Mouse (Mus musculus) Patski (cell line): ENCODE measurements around the gene Llgl2. TPM values are rescaled to one million over a fixed set of nuclear protein-coding genes. Genes with fewer than 3 reads are reported as not detected.

Experiments used
- ATAC-seq: fragments of 100-300 bp; one replicate; pipeline ENCODE4 v1.8.0; 2021
- CTCF ChIA-PET: fragments of 350-600 bp; sonication (Branson Sonifier 250); formaldehyde crosslinking; loops from one replicate; lab custom pipeline; 2022; ENCODE audit warnings: inconsistent platforms; lab: Charles Lee
- POLR2A ChIA-PET: fragments of 350-600 bp; sonication (Branson Sonifier 250); formaldehyde crosslinking; loops from one replicate; lab custom pipeline; 2022; ENCODE audit warnings: antibody characterized with exemption, inconsistent platforms; lab: Charles Lee
- DNase-seq: peaks from one replicate; pipeline ENCODE4 v3.0.0-alpha.2; 2011; ENCODE audit warnings: low read depth, low spot score
- H3K27me3 ChIP-seq: fragments of 371-371 bp; one replicate; pipeline ENCODE4 v1.5.1; 2021
- CTCF ChIP-seq: fragments of 100-300 bp; IDR thresholded peaks from one replicate; pipeline ENCODE4 v1.5.1; 2021
- in situ Hi-C: fragments of 300-500 bp; cut with MboI; formaldehyde crosslinking; loops from 3 replicates; pipeline ENCODE4 v1.11.1; 2018; ENCODE audit warnings: low pct_unique_long_range_greater_than_20kb, mixed read lengths
- polyA plus RNA-seq: library from polyadenylated mRNA; unstranded; gene quantifications from one replicate; pipeline ENCODE4 v1.2.3, GENCODE M21; 2021

Llgl2 gene
- polyA plus RNA-seq, 1 experiment from 2014 or later = 163 TPM

GRCm38 (mm10) chr11:115817331-115817730, 6.5 kb upstream of the Llgl2 start:
- ChIA-PET CTCF (interaction anchor here (0.6 to 2.2 kb wide), 7 partner anchors 12 to 87 kb away, joined by 3 to 13 read pairs (median 4); no protein-coding TSS in a partner anchor), POLR2A (interaction anchor here (0.7 to 1.7 kb wide), 2 partner anchors 17 to 423 kb away, joined by 3 to 4 read pairs; no protein-coding TSS in a partner anchor)
- no peaks in the 10 kb centered on the region for H3K27me3 ChIP-seq
- in situ Hi-C loops = no loop called here
- TF ChIP-seq CTCF = no peak
- DNase-seq = no peak
- ATAC-seq = no peak

- POLR2A ChIA-PET = interaction anchor here (0.7 to 1.2 kb wide), 4 partner anchors 19 to 548 kb away, joined by 3 read pairs; no protein-coding TSS in a partner anchor
These were observed 3.8 kb upstream of the Llgl2 start for GRCm38 (mm10) chr11:115819915-115820623.

GRCm38 (mm10) chr11:115821001-115821400, 2.8 kb upstream of the Llgl2 start:
- POLR2A ChIA-PET = interaction anchor here (0.8 to 1.1 kb wide), 3 partner anchors 23 to 63 kb away, joined by 3 read pairs; no protein-coding TSS in a partner anchor
- TF ChIP-seq CTCF = no peak
- no peak for DNase-seq
- no peaks in the 10 kb centered on the region for H3K27me3 ChIP-seq
- CTCF ChIA-PET = interaction anchor here (0.9 to 2.2 kb wide), 5 partner anchors 11 to 65 kb away, joined by 3 to 8 read pairs (median 3); no protein-coding TSS in a partner anchor
- no peak for ATAC-seq
- in situ Hi-C loops = loop anchor here (5.0 kb wide), 1 partner anchor 36 kb away; the partner anchor contains the start of gene Myo15b

More at GRCm38 (mm10) chr11:115819915-115820623, 3.8 kb upstream of the Llgl2 start:
- in situ Hi-C loops = loop anchor here (5.0 kb wide), 1 partner anchor 37 kb away; the partner anchor contains the start of gene Myo15b
- H3K27me3 ChIP-seq = no peaks in the 10 kb centered on the region
- no peak for TF ChIP-seq CTCF
- ATAC-seq (no peak), DNase-seq (no peak)
- CTCF ChIA-PET = interaction anchor here (1.1 to 2.2 kb wide), 5 partner anchors 12 to 66 kb away, joined by 3 to 8 read pairs (median 3); no protein-coding TSS in a partner anchor

GRCm38 (mm10) chr11:115824813-115825212, 964 bp downstream of the Llgl2 start:
- no peaks in the 10 kb centered on the region for H3K27me3 ChIP-seq
- no peak for TF ChIP-seq CTCF
- ChIA-PET CTCF (interaction anchor here (1.4 kb wide), 1 partner anchor 17 kb away, joined by 4 read pairs; no protein-coding TSS in a partner anchor), POLR2A (interaction anchor here (1.3 kb wide), 1 partner anchor 10 kb away, joined by 4 read pairs; no protein-coding TSS in a partner anchor)
- DNase-seq = no peak
- no peak for ATAC-seq
- in situ Hi-C loops = loop anchor here (5.0 kb wide), 1 partner anchor 32 kb away; the partner anchor contains the start of gene Myo15b

- POLR2A ChIA-PET = no interaction called here
- TF ChIP-seq CTCF = no peak
- no peak for ATAC-seq
- DNase-seq = no peak
- CTCF ChIA-PET = interaction anchor here (0.8 to 9.1 kb wide), 2 partner anchors 12 to 16 kb away, joined by 3 to 46 read pairs; partner anchors contain the start of gene Tsen54
- no peaks in the 10 kb centered on the region for H3K27me3 ChIP-seq
- in situ Hi-C loops = no loop called here
These were observed 2.6 kb downstream of the Llgl2 start for GRCm38 (mm10) chr11:115826487-115826886.

- no peaks in the 10 kb centered on the region for H3K27me3 ChIP-seq
- ChIA-PET POLR2A (interaction anchor here (0.7 to 1.4 kb wide), 2 partner anchors 12 to 15 kb away, joined by 3 to 5 read pairs; no protein-coding TSS in a partner anchor), CTCF (interaction anchor here (0.9 to 9.1 kb wide), 3 partner anchors 12 to 105 kb away, joined by 3 to 46 read pairs (median 3); no protein-coding TSS in a partner anchor)
- DNase-seq = no peak
- in situ Hi-C loops = no loop called here
- no peak for ATAC-seq
- no peak for TF ChIP-seq CTCF
These were observed 3.8 kb downstream of the Llgl2 start for GRCm38 (mm10) chr11:115827624-115828023.

GRCm38 (mm10) chr11:115829036-115829435, 5.2 kb downstream of the Llgl2 start:
- in situ Hi-C loops = no loop called here
- POLR2A ChIA-PET = interaction anchor here (0.6 to 2.3 kb wide), 3 partner anchors 9 to 146 kb away, joined by 3 to 16 read pairs (median 4); partner anchors contain the start of gene Itgb4

GRCm38 (mm10) chr11:115830550-115831325, 6.9 kb downstream of the Llgl2 start:
- no peak for TF ChIP-seq CTCF
- DNase-seq = no peak
- peak; percentile 54 for ATAC-seq

More at GRCm38 (mm10) chr11:115829036-115829435, 5.2 kb downstream of the Llgl2 start:
- DNase-seq (no peak), ATAC-seq (no peak)
- CTCF ChIA-PET = interaction anchor here (1.5 to 9.1 kb wide), 3 partner anchors 12 to 13 kb away, joined by 3 to 46 read pairs (median 5); no protein-coding TSS in a partner anchor
- TF ChIP-seq CTCF = no peak
- H3K27me3 ChIP-seq = no peaks in the 10 kb centered on the region

GRCm38 (mm10) chr11:115831518-115831917, 7.7 kb downstream of the Llgl2 start:
- POLR2A ChIA-PET = interaction anchor here (3.2 kb wide), 1 partner anchor 11 kb away, joined by 27 read pairs; no protein-coding TSS in a partner anchor
- DNase-seq (no peak), ATAC-seq (no peak)
- CTCF ChIA-PET = interaction anchor here (1.3 to 9.1 kb wide), 4 partner anchors 11 to 49 kb away, joined by 3 to 46 read pairs (median 8); no protein-coding TSS in a partner anchor
- no peaks in the 10 kb centered on the region for H3K27me3 ChIP-seq
- in situ Hi-C loops = no loop called here
- no peak for TF ChIP-seq CTCF

More at GRCm38 (mm10) chr11:115830550-115831325, 6.9 kb downstream of the Llgl2 start:
- H3K27me3 ChIP-seq = no peaks in the 10 kb centered on the region
- CTCF ChIA-PET = interaction anchor here (1.1 to 9.1 kb wide), 3 partner anchors 11 to 29 kb away, joined by 3 to 46 read pairs (median 7); no protein-coding TSS in a partner anchor
- in situ Hi-C loops = no loop called here
- POLR2A ChIA-PET = interaction anchor here (1.5 to 2.3 kb wide), 2 partner anchors 9 to 12 kb away, joined by 6 to 16 read pairs; no protein-coding TSS in a partner anchor
